Mouse (Mus musculus) granulocyte monocyte progenitor cell, adult 5-6 weeks (primary cell): ENCODE data around the gene AY761185. TPM values are rescaled to one million over a fixed set of nuclear protein-coding genes. Genes with fewer than 3 reads are reported as not detected.
"Not testable (repeated sequence)": the region's sequence is repeated elsewhere in the genome, so short reads cannot be mapped to it uniquely, and the experiment has no call there.

Experiments used
- ATAC-seq: replicated peaks from 2 replicates; pipeline ENCODE4 v1.8.0; 2016; ENCODE audit warnings: mild to moderate bottlenecking, moderate TSS enrichment, inconsistent platforms; ENCODE audit not compliant: poor library complexity, severe bottlenecking
- total RNA-seq, 2 experiments: library from RNA; stranded (forward) in 1 of 2; stranded (reverse) in 1 of 2; fragments of 200-712, 200-1000 nt in 1 of 2; fragments of >200 nt in 1 of 2; fragmentation: Nextera tagmentation in 1 of 2; gene quantifications; 2 replicates each; pipeline ENCODE4 v1.2.3; 2014 to 2017

The AY761185 gene
- total RNA-seq (2014; fragmentation: Nextera tagmentation) (not detected in 2 replicates), total RNA-seq (2017) (not detected in 2 replicates)

- no peak for ATAC-seq
Observed at GRCm38 (mm10) chr8:20944610-20945009, at the start of gene AY761185. TSS of gene AY761185 (minus strand) at chr8:20944710.

DNA sequence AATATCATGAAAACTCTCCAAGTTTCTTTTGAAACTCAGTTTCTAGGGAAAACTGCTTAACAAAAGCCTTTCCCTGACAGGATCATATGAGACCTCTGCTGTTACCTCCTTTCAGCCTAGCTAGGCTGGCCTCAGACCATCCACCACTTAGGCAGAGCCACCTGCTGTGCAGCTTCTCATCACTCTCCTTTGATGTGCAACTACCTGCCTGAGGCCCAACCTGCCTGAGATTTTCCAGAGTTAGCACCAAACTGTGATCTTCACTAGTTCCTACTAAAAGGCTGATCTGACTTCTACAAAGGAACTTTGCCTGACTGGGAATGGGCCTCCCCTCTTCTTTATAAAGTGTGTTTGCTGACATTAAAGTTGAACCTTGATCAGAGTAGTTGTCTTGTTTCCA is 49.5 kb upstream of the AY761185 start:
- ATAC-seq: not testable (repeated sequence)

DNA sequence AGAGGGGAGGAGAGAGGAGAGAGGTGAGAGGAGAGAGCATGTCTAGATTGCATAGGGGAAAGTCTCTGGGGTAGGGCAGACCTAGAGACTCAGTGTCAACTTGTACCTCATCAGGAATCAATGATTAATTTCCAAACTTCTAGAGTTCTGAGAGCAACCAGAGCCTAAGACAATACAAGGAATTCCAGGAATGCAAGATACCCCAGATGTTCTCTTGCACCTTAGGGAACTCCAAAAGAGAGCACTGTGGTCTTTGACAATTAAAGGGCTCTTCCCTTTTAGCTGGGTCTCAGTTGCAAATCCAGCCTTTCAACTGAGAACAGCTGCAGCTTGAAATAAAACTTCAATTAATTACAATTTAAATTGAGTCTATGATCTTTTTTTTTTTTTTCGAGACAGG is 35.3 kb upstream of the AY761185 start:
- ATAC-seq: no peak

DNA sequence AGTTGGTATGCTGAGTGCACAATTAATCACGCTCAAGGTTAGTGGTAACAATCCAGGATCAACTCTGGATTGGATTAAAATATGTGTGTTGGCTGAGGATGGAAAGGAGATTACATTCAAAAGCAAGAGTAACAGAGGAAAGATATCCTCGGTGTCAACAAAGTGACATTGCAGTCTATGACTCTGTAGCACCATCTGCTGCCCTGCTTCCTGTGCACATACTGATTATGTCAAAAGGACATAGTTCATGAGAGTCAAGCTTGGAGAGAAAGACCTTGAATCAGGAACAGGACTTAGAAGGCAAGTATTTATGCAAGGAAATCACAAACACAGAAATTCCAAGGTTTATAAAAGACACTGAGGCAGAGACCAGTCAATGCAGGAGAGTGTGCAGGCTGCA is 20.0 kb upstream of the AY761185 start:
- no peak for ATAC-seq

DNA sequence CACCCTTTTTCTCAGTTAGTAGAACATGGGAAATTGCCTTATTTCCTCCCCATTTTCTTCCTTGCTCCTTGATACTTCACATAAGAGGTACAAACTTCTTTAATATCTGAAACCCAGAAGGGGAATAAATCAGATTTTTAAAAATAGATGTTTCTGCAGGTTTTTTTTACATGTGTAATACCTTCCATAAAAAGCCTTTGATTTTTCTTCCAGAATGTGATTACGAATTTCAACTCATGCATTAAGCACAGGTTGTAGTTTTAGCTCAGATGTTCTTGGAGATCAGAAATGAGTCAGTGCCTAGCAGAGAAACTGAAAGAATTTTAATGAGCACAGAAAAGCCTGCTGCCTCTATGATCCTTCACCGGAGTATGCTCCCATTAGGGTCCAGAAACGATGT is 22.5 kb downstream of the AY761185 start, which contains the start of gene Gm6040:
Gm6040 (minus strand) TSS at position 101 of the 400 bp plus-strand sequence.
- no peak for ATAC-seq

DNA sequence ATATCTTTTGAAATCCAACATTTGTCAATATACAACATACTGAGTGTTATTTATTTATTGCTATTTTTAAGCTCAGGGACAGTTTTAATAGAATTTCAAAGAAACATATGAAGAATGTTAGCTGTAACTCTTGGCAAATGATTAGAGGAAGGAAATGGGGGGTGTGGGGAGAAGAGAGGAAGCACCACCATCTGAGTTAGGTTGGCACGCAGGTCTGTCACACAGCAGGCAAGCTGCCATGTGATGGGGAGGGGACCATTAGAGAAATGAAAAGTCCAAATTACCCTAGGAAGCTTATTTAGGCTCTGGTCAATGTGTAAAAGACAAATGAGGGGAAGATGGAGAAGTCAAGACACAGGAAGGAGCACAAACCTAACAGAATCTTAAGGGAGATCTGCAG is 32.2 kb downstream of the AY761185 start:
- peak; percentile 58; the same call in 1 of the 2 replicates for ATAC-seq

- peak; percentile 98 for ATAC-seq
Observed at GRCm38 (mm10) chr8:20908256-20908655, 36.3 kb downstream of the AY761185 start.

DNA sequence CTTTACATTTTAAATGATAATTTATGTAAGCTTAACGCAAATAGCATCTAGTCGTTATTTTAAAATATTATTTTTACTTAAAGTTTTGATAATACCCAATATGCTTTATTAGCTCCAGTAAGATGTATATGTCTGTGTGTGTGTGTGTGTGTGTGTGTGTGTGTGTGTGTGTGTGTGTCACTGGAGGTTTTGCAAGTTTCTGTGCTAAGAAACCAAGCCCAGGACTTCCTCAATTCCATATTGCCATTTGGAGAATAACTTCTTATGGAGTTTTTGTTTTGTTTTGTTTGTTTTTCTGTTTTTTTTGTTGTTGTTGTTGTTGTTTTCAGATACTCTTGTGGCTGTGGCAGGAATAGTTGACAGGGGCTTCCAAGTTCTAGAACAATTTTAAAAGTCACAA is 37.4 kb downstream of the AY761185 start:
- ATAC-seq: peak; percentile 54; the same call in 1 of the 2 replicates

DNA sequence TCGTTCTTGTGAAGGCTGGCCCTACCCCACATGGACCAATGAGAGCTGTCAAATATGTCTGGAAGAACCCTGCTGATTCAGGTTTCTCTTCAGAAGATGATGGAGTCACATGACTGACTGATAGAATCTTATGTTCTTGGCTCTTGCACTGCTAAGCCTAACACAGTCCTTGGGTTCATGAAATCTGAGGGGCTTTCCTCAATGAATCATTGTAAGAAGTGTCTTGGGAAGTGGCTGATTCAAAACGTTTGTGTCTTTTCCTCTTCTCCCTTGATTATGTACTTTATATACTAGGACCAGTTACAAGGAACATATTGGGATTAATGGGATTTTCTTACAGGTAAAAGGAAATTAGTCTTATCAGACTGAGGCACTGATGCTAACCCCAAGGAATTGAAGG is 42.0 kb downstream of the AY761185 start, which contains the start of gene Gm15056:
Gm15056 (minus strand) TSS at position 101 of the 400 bp plus-strand sequence.
- no peak for ATAC-seq

Other genes starting within 250 kb of the AY761185 start
- not detected in 2 replicates for gene Defb33, start 52.0 kb downstream of the AY761185 start, total RNA-seq (2014; fragmentation: Nextera tagmentation)
- gene Defb33, start 52.0 kb downstream of the AY761185 start, total RNA-seq (2017): not detected in 2 replicates
- not detected in 2 replicates for gene Gm15056, start 42.1 kb downstream of the AY761185 start, total RNA-seq (2014; fragmentation: Nextera tagmentation)
- gene Gm15056, start 42.1 kb downstream of the AY761185 start, total RNA-seq (2017): not detected in 2 replicates
- gene Gm6040, start 22.6 kb downstream of the AY761185 start, total RNA-seq (2014; fragmentation: Nextera tagmentation): not detected in 2 replicates
- not detected in 2 replicates for gene Gm6040, start 22.6 kb downstream of the AY761185 start, total RNA-seq (2017)
- gene Defa21, start 80.8 kb upstream of the AY761185 start, total RNA-seq (2014; fragmentation: Nextera tagmentation): not detected in 2 replicates
- gene Defa21, start 80.8 kb upstream of the AY761185 start, total RNA-seq (2017): not detected in 2 replicates
- gene Defa23, start 110.3 kb upstream of the AY761185 start, total RNA-seq (2014; fragmentation: Nextera tagmentation): not detected in 2 replicates
- not detected in 2 replicates for gene Defa23, start 110.3 kb upstream of the AY761185 start, total RNA-seq (2017)
- gene Defa35, start 120.3 kb upstream of the AY761185 start, total RNA-seq (2014; fragmentation: Nextera tagmentation): not detected in 2 replicates
- not detected in 2 replicates for gene Defa35, start 120.3 kb upstream of the AY761185 start, total RNA-seq (2017)
- gene Defa25, start 139.7 kb upstream of the AY761185 start, total RNA-seq (2014; fragmentation: Nextera tagmentation): not detected in 2 replicates
- gene Defa25, start 139.7 kb upstream of the AY761185 start, total RNA-seq (2017): not detected in 2 replicates
- not detected in 2 replicates for gene Gm14851, start 151.3 kb upstream of the AY761185 start, total RNA-seq (2014; fragmentation: Nextera tagmentation)
- not detected in 2 replicates for gene Gm14851, start 151.3 kb upstream of the AY761185 start, total RNA-seq (2017)
- gene Defa30, start 189.9 kb upstream of the AY761185 start, total RNA-seq (2014; fragmentation: Nextera tagmentation): not detected in 2 replicates
- gene Defa30, start 189.9 kb upstream of the AY761185 start, total RNA-seq (2017): not detected in 2 replicates
- not detected in 2 replicates for gene Defa22, start 217.6 kb upstream of the AY761185 start, total RNA-seq (2014; fragmentation: Nextera tagmentation)
- gene Defa22, start 217.6 kb upstream of the AY761185 start, total RNA-seq (2017): not detected in 2 replicates
- not detected in 2 replicates for gene Defa31, start 246.9 kb upstream of the AY761185 start, total RNA-seq (2014; fragmentation: Nextera tagmentation)
- not detected in 2 replicates for gene Defa31, start 246.9 kb upstream of the AY761185 start, total RNA-seq (2017)